23 mouse cellular contexts compared by ENCODE assay signal in genomic region chrX:167014322-167014721, GRCm38 (mm10).
A peak's percentile ranks its signal among the peaks of the same experiment; 100 is the strongest.
DNase-seq lines count a peak whose midpoint lies in the region; ATAC-seq and TF ChIP-seq lines count a peak whose summit lies in the region.
"Had no signal": no experiment of that assay in that cellular context is flagged by ENCODE, and none has a peak within 500 bp of the region (broad histone marks: within the 10 kb centered on the region; RNA-seq: fewer than 3 reads in every experiment).

No protein-coding gene starts in this region.

- no peak overlapping the region for H3K4me2 ChIP-seq in heart, postnatal 0 days (ENCODE audit: low read depth, low read length)
- H3K4me2 ChIP-seq in lung, embryonic 14.5 days: no peak overlapping the region
- H3K4me2 ChIP-seq: forebrain, embryonic 13.5 days; intestine, embryonic 15.5 days; liver, embryonic 15.5 days; midbrain, embryonic 11.5 days had no signal

- H3K9me3 ChIP-seq in heart, postnatal 0 days (replicated peaks; ENCODE audit: control insufficient read depth, low read length): no peaks in the 10 kb centered on the region
- H3K9me3 ChIP-seq in lung, embryonic 14.5 days (ENCODE audit: low read depth, low read length): no peaks in the 10 kb centered on the region
- H3K9me3 ChIP-seq: forebrain, embryonic 13.5 days; hindbrain, embryonic 10.5 days; intestine, embryonic 15.5 days; limb, embryonic 10.5 days; liver, embryonic 15.5 days had no signal

- ATAC-seq in heart, postnatal 0 days (ENCODE audit: insufficient read depth, low read depth): no peak
- ATAC-seq in lung, embryonic 14.5 days (ENCODE audit: insufficient read depth): no peak
- ATAC-seq: activated CD4-positive, CD25-positive, alpha-beta regulatory T cell, adult 4 months; forebrain, embryonic 13.5 days; hindbrain, embryonic 16.5 days; intestine, embryonic 15.5 days had no signal

- no peak overlapping the region for H3K9ac ChIP-seq in heart, postnatal 0 days (replicated peaks; ENCODE audit: low read depth, low read length)
- H3K9ac ChIP-seq in lung, embryonic 14.5 days: no peak overlapping the region
- H3K9ac ChIP-seq: forebrain, embryonic 13.5 days; intestine, embryonic 15.5 days; liver, embryonic 15.5 days had no signal

- peak; percentile 1 for DNase-seq in gastrocnemius, adult 18-20 months (ENCODE audit: low spot score)
- DNase-seq in gastrocnemius, postnatal 4 days (ENCODE audit: low spot score in 2 of 2): no peak
- DNase-seq in heart, postnatal 0 days (ENCODE audit: low spot score): peak; percentile 18
- DNase-seq in heart, postnatal 36 days: no peak
- peak; percentile 51 for DNase-seq in lung, embryonic 14.5 days
- DNase-seq in lung, postnatal 4 days: no peak
- peak; percentile 17 for DNase-seq in telencephalon, adult 2 months (ENCODE audit: low read depth, low spot score)
- DNase-seq: adrenal gland, postnatal 10 days; cerebellum, adult 2 months; gastrocnemius, postnatal 10 days; kidney, postnatal 4 days; liver; right cerebral cortex, adult 18-20 months; right cerebral cortex, postnatal 4 days; thymus, postnatal 25 days had no signal

- no peaks in the 10 kb centered on the region for H3K36me3 ChIP-seq in heart, postnatal 0 days (replicated peaks; ENCODE audit: control insufficient read depth, insufficient read depth, low read length)
- H3K36me3 ChIP-seq in lung, embryonic 14.5 days (ENCODE audit: insufficient read depth): no peaks in the 10 kb centered on the region
- H3K36me3 ChIP-seq: hindbrain, embryonic 10.5 days; intestine, embryonic 15.5 days; limb, embryonic 10.5 days; liver, embryonic 15.5 days had no signal

- intact Hi-C loops in heart, postnatal 36 days (cut with DNase I): loop anchor here (10.0 kb wide), 1 partner anchor 350 kb away; no protein-coding TSS in a partner anchor

- no peak overlapping the region for H3K4me3 ChIP-seq in heart, postnatal 0 days (ENCODE audit: low read depth, low read length)
- no peak overlapping the region for H3K4me3 ChIP-seq in lung, embryonic 14.5 days (ENCODE audit: low read depth, low read length)
- H3K4me3 ChIP-seq: forebrain, embryonic 13.5 days; hindbrain, embryonic 10.5 days; intestine, embryonic 15.5 days; limb, embryonic 10.5 days; liver, embryonic 15.5 days had no signal

- WGBS in heart, postnatal 0 days: 25% methylated on average over 2 of the region's 2 CpGs
- 50% methylated on average over 2 of the region's 2 CpGs for WGBS in lung, embryonic 14.5 days

- H3K4me1 ChIP-seq in heart, postnatal 0 days (ENCODE audit: control insufficient read depth, insufficient read depth): no peaks in the 10 kb centered on the region
- no peaks in the 10 kb centered on the region for H3K4me1 ChIP-seq in lung, embryonic 14.5 days (ENCODE audit: insufficient read depth)
- H3K4me1 ChIP-seq: forebrain, embryonic 13.5 days; hindbrain, embryonic 10.5 days; intestine, embryonic 15.5 days; limb, embryonic 10.5 days; liver, embryonic 15.5 days had no signal

- H3K27me3 ChIP-seq in heart, postnatal 0 days (ENCODE audit: control insufficient read depth, insufficient read depth, low read length): no peaks in the 10 kb centered on the region
- H3K27me3 ChIP-seq in lung, embryonic 14.5 days (ENCODE audit: insufficient read depth, low read length): no peaks in the 10 kb centered on the region
- H3K27me3 ChIP-seq: intestine, embryonic 15.5 days; liver, embryonic 15.5 days had no signal

- peak overlapping the region; percentile 49 for H3K27ac ChIP-seq in heart, postnatal 0 days (ENCODE audit: low read depth)
- no peak overlapping the region for H3K27ac ChIP-seq in lung, embryonic 14.5 days (ENCODE audit: low read depth)
- H3K27ac ChIP-seq: forebrain, embryonic 13.5 days; hindbrain, embryonic 10.5 days; intestine, embryonic 15.5 days; limb, embryonic 10.5 days; liver, embryonic 15.5 days had no signal

- no peak for TF ChIP-seq EP300 in heart, postnatal 0 days (IDR thresholded peaks at IDR 0.05; ENCODE audit: low read depth)

- no peak for TF ChIP-seq CTCF in heart, postnatal 0 days (IDR thresholded peaks at IDR 0.05; ENCODE audit: low read depth)
- no peak for TF ChIP-seq CTCF in lung, embryonic 14.5 days (IDR thresholded peaks at IDR 0.05; ENCODE audit: low read depth)

Comparison
In these comparisons a context has a peak if more than half of its experiments do, and no peak if none do; other contexts are left out.
1. DNase-seq: peak in gastrocnemius, adult 18-20 months (single experiment), heart, postnatal 0 days (single experiment), lung, embryonic 14.5 days (single experiment) and telencephalon, adult 2 months (single experiment); none in gastrocnemius, postnatal 4 days (0 of 2), heart, postnatal 36 days (0 of 2) and lung, postnatal 4 days (0 of 2).